Mouse (Mus musculus) kidney, postnatal 4 days (tissue): Measurements from ENCODE around the gene Gorasp1.

Experiments
- DNase-seq, 2 experiments: peaks; one replicate each; pipeline ENCODE4 v3.0.0; 2021; ENCODE audit warnings: mixed read lengths in 2 of 2

Gene Gorasp1

GRCm38 (mm10) chr9:119972582-119972981, 35.2 kb upstream of the Gorasp1 start:
- no peak for DNase-seq

- DNase-seq: no peak
These were observed 34.8 kb upstream of the Gorasp1 start for GRCm38 (mm10) chr9:119972166-119972565.

- DNase-seq: peak in 1 of 2 experiments; percentile 39
These were observed 33.6 kb upstream of the Gorasp1 start for GRCm38 (mm10) chr9:119970763-119971656.

- peak; percentile 85 to 88 for DNase-seq
These were observed 32.9 kb upstream of the Gorasp1 start for GRCm38 (mm10) chr9:119970221-119970620.

GRCm38 (mm10) chr9:119969811-119970210, 32.4 kb upstream of the Gorasp1 start:
- no peak for DNase-seq

GRCm38 (mm10) chr9:119966221-119966910, 29.0 kb upstream of the Gorasp1 start:
- no peak for DNase-seq

- peak in 1 of 2 experiments; percentile 54 for DNase-seq
These were observed 27.8 kb upstream of the Gorasp1 start for GRCm38 (mm10) chr9:119965186-119965585.

GRCm38 (mm10) chr9:119964206-119964605, 26.8 kb upstream of the Gorasp1 start:
- no peak for DNase-seq

- DNase-seq: peak; percentile 85 to 87
These were observed 25.8 kb upstream of the Gorasp1 start for GRCm38 (mm10) chr9:119962987-119963667.

- DNase-seq: no peak
These were observed 24.9 kb upstream of the Gorasp1 start for GRCm38 (mm10) chr9:119962216-119962615.

GRCm38 (mm10) chr9:119958835-119959234, 21.5 kb upstream of the Gorasp1 start:
- DNase-seq: no peak

GRCm38 (mm10) chr9:119951388-119951787, 14.0 kb upstream of the Gorasp1 start:
- DNase-seq: no peak

GRCm38 (mm10) chr9:119950434-119950833, 13.1 kb upstream of the Gorasp1 start:
- DNase-seq: peak; percentile 65 to 68

GRCm38 (mm10) chr9:119948804-119949203, 11.4 kb upstream of the Gorasp1 start:
- peak; percentile 42 to 53 for DNase-seq

GRCm38 (mm10) chr9:119945173-119945900, 8.0 kb upstream of the Gorasp1 start:
- DNase-seq: peak; percentile 52 to 60

GRCm38 (mm10) chr9:119943326-119943725, 6.0 kb upstream of the Gorasp1 start:
- DNase-seq: no peak

GRCm38 (mm10) chr9:119941861-119942260, 4.5 kb upstream of the Gorasp1 start:
- DNase-seq: no peak

- DNase-seq: no peak
These were observed 4.0 kb upstream of the Gorasp1 start for GRCm38 (mm10) chr9:119941407-119941806.

- no peak for DNase-seq
These were observed 2.3 kb upstream of the Gorasp1 start for GRCm38 (mm10) chr9:119939646-119940045.

GRCm38 (mm10) chr9:119938496-119938895, 1.1 kb upstream of the Gorasp1 start:
- no peak for DNase-seq

GRCm38 (mm10) chr9:119933675-119934074, 3.7 kb downstream of the Gorasp1 start:
- DNase-seq: no peak

GRCm38 (mm10) chr9:119932358-119932757, 5.0 kb downstream of the Gorasp1 start:
- no peak for DNase-seq

- peak; percentile 53 to 65 for DNase-seq
These were observed 10.9 kb downstream of the Gorasp1 start for GRCm38 (mm10) chr9:119926497-119926896.
